Mouse (Mus musculus): ENCODE measurements at regions not wholly inside any gene's neighbourhood (a gene's known extent, or its start where the extent isn't known, plus 50 kb on each side); places are given as distances from the start of the nearest gene placed in this dataset.

GRCm38 (mm10) chr12:74502791-74503190 lies 186.6 kb upstream of the Gm11042 start:
- H3K4me1 ChIP-seq, result no peaks in the 10 kb centered on the region
- H3K4me3 ChIP-seq, result no peak overlapping the region
- ATAC-seq (ENCODE audit: borderline replicate concordance, extremely low read depth, low FRiP score, low TSS enrichment), result no peak
- H3K4me2 ChIP-seq, result no peak overlapping the region
- 63% methylated on average over 2 of the region's 2 CpGs for WGBS
- H3K27me3 ChIP-seq, result no peaks in the 10 kb centered on the region
- H3K9ac ChIP-seq, result no peak overlapping the region
- no peak overlapping the region for H3K27ac ChIP-seq
- no peaks in the 10 kb centered on the region for H3K36me3 ChIP-seq
- H3K9me3 ChIP-seq, result no peaks in the 10 kb centered on the region

GRCm38 (mm10) chr12:74477619-74478018 lies 161.4 kb upstream of the Gm11042 start:
- 41% methylated on average over 2 of the region's 2 CpGs for WGBS
- Histone ChIP-seq H3K9me3 (no peaks in the 10 kb centered on the region), H3K36me3 (no peaks in the 10 kb centered on the region), H3K4me1 (no peaks in the 10 kb centered on the region), H3K4me3 (no peak overlapping the region), H3K4me2 (no peak overlapping the region), H3K27ac (no peak overlapping the region), H3K27me3 (no peaks in the 10 kb centered on the region), H3K9ac (no peak overlapping the region)
- no peak for ATAC-seq (ENCODE audit: borderline replicate concordance, extremely low read depth, low FRiP score, low TSS enrichment)

- Histone ChIP-seq H3K27me3 (no peaks in the 10 kb centered on the region), H3K4me3 (no peak overlapping the region), H3K9ac (no peak overlapping the region), H3K4me2 (no peak overlapping the region), H3K27ac (no peak overlapping the region), H3K9me3 (no peaks in the 10 kb centered on the region), H3K4me1 (no peaks in the 10 kb centered on the region), H3K36me3 (no peaks in the 10 kb centered on the region)
- no peak for ATAC-seq (ENCODE audit: borderline replicate concordance, extremely low read depth, low FRiP score, low TSS enrichment)
- 93% methylated on average over 1 of the region's 1 CpGs for WGBS
Measured at GRCm38 (mm10) chr12:74474741-74475140, 158.5 kb upstream of the Gm11042 start.

GRCm38 (mm10) chr12:74458521-74458920 lies 142.3 kb upstream of the Gm11042 start:
- Histone ChIP-seq H3K36me3 (no peaks in the 10 kb centered on the region), H3K9me3 (no peaks in the 10 kb centered on the region), H3K9ac (no peak overlapping the region), H3K27ac (no peak overlapping the region), H3K4me2 (no peak overlapping the region), H3K27me3 (no peaks in the 10 kb centered on the region), H3K4me1 (no peaks in the 10 kb centered on the region), H3K4me3 (no peak overlapping the region)
- no peak for ATAC-seq (ENCODE audit: borderline replicate concordance, extremely low read depth, low FRiP score, low TSS enrichment)
- WGBS, result 18% methylated on average over 4 of the region's 4 CpGs

- Histone ChIP-seq H3K27ac (no peak overlapping the region), H3K9me3 (no peaks in the 10 kb centered on the region), H3K36me3 (no peaks in the 10 kb centered on the region), H3K4me3 (no peak overlapping the region), H3K4me2 (no peak overlapping the region), H3K4me1 (no peaks in the 10 kb centered on the region), H3K9ac (no peak overlapping the region), H3K27me3 (no peaks in the 10 kb centered on the region)
- WGBS, result 65% methylated on average over 4 of the region's 4 CpGs
- ATAC-seq (ENCODE audit: borderline replicate concordance, extremely low read depth, low FRiP score, low TSS enrichment), result no peak
Measured at GRCm38 (mm10) chr12:74452375-74453090, 136.3 kb upstream of the Gm11042 start.

GRCm38 (mm10) chr12:74448248-74448647 lies 132.1 kb upstream of the Gm11042 start:
- H3K36me3 ChIP-seq, result no peaks in the 10 kb centered on the region
- no peak overlapping the region for H3K4me2 ChIP-seq
- H3K4me1 ChIP-seq, result no peaks in the 10 kb centered on the region
- H3K9me3 ChIP-seq, result no peaks in the 10 kb centered on the region
- ATAC-seq (ENCODE audit: borderline replicate concordance, extremely low read depth, low FRiP score, low TSS enrichment), result no peak
- H3K9ac ChIP-seq, result no peak overlapping the region
- WGBS, result 67% methylated on average over 4 of the region's 4 CpGs
- H3K27me3 ChIP-seq, result no peaks in the 10 kb centered on the region
- H3K27ac ChIP-seq, result no peak overlapping the region
- no peak overlapping the region for H3K4me3 ChIP-seq

- H3K27ac ChIP-seq, result no peak overlapping the region
- WGBS, result 78% methylated on average over 4 of the region's 4 CpGs
- no peak overlapping the region for H3K9ac ChIP-seq
- no peaks in the 10 kb centered on the region for H3K27me3 ChIP-seq
- no peaks in the 10 kb centered on the region for H3K36me3 ChIP-seq
- no peak overlapping the region for H3K4me3 ChIP-seq
- H3K4me1 ChIP-seq, result no peaks in the 10 kb centered on the region
- no peaks in the 10 kb centered on the region for H3K9me3 ChIP-seq
- no peak overlapping the region for H3K4me2 ChIP-seq
- no peak for ATAC-seq (ENCODE audit: borderline replicate concordance, extremely low read depth, low FRiP score, low TSS enrichment)
Measured at GRCm38 (mm10) chr12:74434874-74435273, 118.7 kb upstream of the Gm11042 start.

- Histone ChIP-seq H3K27ac (no peak overlapping the region), H3K4me1 (no peaks in the 10 kb centered on the region), H3K4me2 (no peak overlapping the region), H3K4me3 (no peak overlapping the region), H3K9ac (no peak overlapping the region), H3K36me3 (no peaks in the 10 kb centered on the region), H3K27me3 (no peaks in the 10 kb centered on the region), H3K9me3 (no peaks in the 10 kb centered on the region)
- WGBS, result 80% methylated on average over 2 of the region's 2 CpGs
- ATAC-seq (ENCODE audit: borderline replicate concordance, extremely low read depth, low FRiP score, low TSS enrichment), result no peak
Measured at GRCm38 (mm10) chr12:74414738-74415137, 98.5 kb upstream of the Gm11042 start.

- 49% methylated on average over 2 of the region's 2 CpGs for WGBS
- no peaks in the 10 kb centered on the region for H3K4me1 ChIP-seq
Measured at GRCm38 (mm10) chr12:74410511-74410910, 94.3 kb upstream of the Gm11042 start.

GRCm38 (mm10) chr12:74407591-74408095 lies 91.4 kb upstream of the Gm11042 start:
- H3K27me3 ChIP-seq, result no peaks in the 10 kb centered on the region
- H3K36me3 ChIP-seq, result no peaks in the 10 kb centered on the region
- no peak overlapping the region for H3K4me3 ChIP-seq
- no peak for ATAC-seq (ENCODE audit: borderline replicate concordance, extremely low read depth, low FRiP score, low TSS enrichment)
- WGBS, result 55% methylated on average over 3 of the region's 3 CpGs
- no peaks in the 10 kb centered on the region for H3K9me3 ChIP-seq
- no peaks in the 10 kb centered on the region for H3K4me1 ChIP-seq
- H3K4me2 ChIP-seq, result no peak overlapping the region
- H3K9ac ChIP-seq, result no peak overlapping the region
- no peak overlapping the region for H3K27ac ChIP-seq

More at GRCm38 (mm10) chr12:74410511-74410910, 94.3 kb upstream of the Gm11042 start:
- no peaks in the 10 kb centered on the region for H3K27me3 ChIP-seq
- no peaks in the 10 kb centered on the region for H3K9me3 ChIP-seq
- no peak overlapping the region for H3K4me2 ChIP-seq
- no peaks in the 10 kb centered on the region for H3K36me3 ChIP-seq
- no peak overlapping the region for H3K27ac ChIP-seq
- H3K4me3 ChIP-seq, result no peak overlapping the region
- H3K9ac ChIP-seq, result no peak overlapping the region
- ATAC-seq (ENCODE audit: borderline replicate concordance, extremely low read depth, low FRiP score, low TSS enrichment), result no peak

GRCm38 (mm10) chr12:74389811-74390210 lies 73.6 kb upstream of the Gm11042 start:
- no peak for ATAC-seq (ENCODE audit: borderline replicate concordance, extremely low read depth, low FRiP score, low TSS enrichment)
- 72% methylated on average over 6 of the region's 6 CpGs for WGBS
- no peaks in the 10 kb centered on the region for H3K9me3 ChIP-seq
- H3K4me1 ChIP-seq, result no peaks in the 10 kb centered on the region
- H3K9ac ChIP-seq, result no peak overlapping the region
- H3K4me3 ChIP-seq, result no peak overlapping the region
- no peaks in the 10 kb centered on the region for H3K36me3 ChIP-seq
- no peaks in the 10 kb centered on the region for H3K27me3 ChIP-seq
- H3K4me2 ChIP-seq, result no peak overlapping the region
- no peak overlapping the region for H3K27ac ChIP-seq

All from lung, embryonic 15.5 days (tissue).